Mouse (Mus musculus) cortical plate, adult 2 months (tissue): ENCODE results near the gene Lpp. TPM values are rescaled to one million over a fixed set of nuclear protein-coding genes. Genes with fewer than 3 reads are reported as not detected.

Experiments used
- H3K27ac ChIP-seq: fragments of 200-500 bp; 2 replicates; pipeline ENCODE4 v1.5.1; 2012; ENCODE audit warnings: low read length, control low read depth, inconsistent platforms; ENCODE audit not compliant: insufficient read depth
- H3K4me1 ChIP-seq: fragments of 200-500 bp; 2 replicates; pipeline ENCODE4 v1.6.1; 2011; ENCODE audit warnings: low read length; ENCODE audit not compliant: control insufficient read depth, insufficient read depth
- H3K4me3 ChIP-seq: fragments of 200-500 bp; 2 replicates; pipeline ENCODE4 v1.5.1; 2011; ENCODE audit warnings: mild to moderate bottlenecking, low read length, control low read depth; ENCODE audit not compliant: insufficient read depth
- CTCF ChIP-seq: fragments of 200-500 bp; IDR thresholded peaks from 2 replicates; pipeline ENCODE4 v1.5.1; 2011; ENCODE audit warnings: mild to moderate bottlenecking, control low read depth, low read length; ENCODE audit not compliant: insufficient read depth; ENCODE audit errors: extremely low read depth
- POLR2A ChIP-seq: fragments of 200-500 bp; IDR thresholded peaks from 2 replicates; pipeline ENCODE4 v1.6.1; 2011; ENCODE audit warnings: mild to moderate bottlenecking, low read length, control low read depth; ENCODE audit not compliant: insufficient read depth; ENCODE audit errors: extremely low read depth
- polyA plus RNA-seq: library from polyadenylated mRNA; depleted of rRNA; stranded (reverse); fragments of >200 nt; gene quantifications from 2 replicates; pipeline ENCODE4 v1.2.3, GENCODE M21; 2012

The Lpp gene
- polyA plus RNA-seq, 1 experiment, result 2.5 TPM

GRCm38 (mm10) chr16:24785651-24786050, 392.3 kb downstream of the Lpp start:
- Histone ChIP-seq H3K4me3 (no peak overlapping the region), H3K27ac (no peak overlapping the region), H3K4me1 (no peaks in the 10 kb centered on the region)
- no peak for TF ChIP-seq CTCF
- TF ChIP-seq POLR2A, result no peak

- Histone ChIP-seq H3K27ac (no peak overlapping the region), H3K4me1 (no peaks in the 10 kb centered on the region), H3K4me3 (no peak overlapping the region)
- no peak for TF ChIP-seq CTCF
Measured at GRCm38 (mm10) chr16:24788973-24789372, 395.7 kb downstream of the Lpp start.

GRCm38 (mm10) chr16:24791387-24791786, 398.1 kb downstream of the Lpp start:
- Histone ChIP-seq H3K4me1 (no peaks in the 10 kb centered on the region), H3K4me3 (no peak overlapping the region), H3K27ac (no peak overlapping the region)
- TF ChIP-seq POLR2A (no peak), CTCF (no peak)

DNA sequence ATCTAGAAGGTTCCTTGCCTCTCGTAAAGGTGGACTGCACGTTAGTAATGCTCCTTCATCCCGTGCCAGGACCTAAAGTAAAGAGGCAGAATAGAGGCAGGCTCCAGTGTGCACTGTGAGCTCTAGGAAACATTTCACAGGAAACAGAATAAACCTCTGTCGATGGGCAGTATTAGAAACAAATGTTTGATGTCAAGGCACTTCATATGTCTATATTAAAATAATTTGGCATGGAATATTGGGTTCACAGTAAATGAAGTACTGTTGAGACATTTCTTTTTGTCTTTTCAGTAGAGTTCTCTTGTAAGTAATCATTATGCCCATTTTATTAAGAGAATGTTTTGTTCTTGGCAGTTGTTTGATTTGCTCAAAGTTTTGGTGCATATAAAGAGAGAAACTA, 398.7 kb downstream of the Lpp start:
- no peaks in the 10 kb centered on the region for H3K4me1 ChIP-seq
- no peak overlapping the region for H3K27ac ChIP-seq
- no peak overlapping the region for H3K4me3 ChIP-seq
- TF ChIP-seq POLR2A (no peak), CTCF (no peak)

DNA sequence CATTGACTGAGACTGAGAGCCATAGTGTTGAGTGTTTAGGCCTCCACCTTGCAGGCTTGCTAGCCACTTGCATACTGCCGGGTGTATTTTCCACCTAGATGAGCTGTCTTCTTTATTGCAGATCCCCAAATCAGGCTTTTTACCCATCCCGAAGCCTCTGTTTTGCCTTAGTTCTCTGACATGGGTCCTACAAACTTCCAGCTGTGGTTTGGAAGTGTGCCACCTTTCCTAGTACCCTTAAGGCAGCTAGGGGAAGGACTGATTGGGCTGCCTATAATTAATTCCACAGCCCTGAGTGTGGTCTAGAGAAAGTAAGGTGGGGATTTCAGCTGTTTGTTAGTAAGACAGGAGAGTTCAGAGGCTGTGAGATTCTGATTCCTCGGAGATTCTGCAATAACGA, 399.5 kb downstream of the Lpp start:
- TF ChIP-seq POLR2A, result no peak
- no peak for TF ChIP-seq CTCF
- H3K27ac ChIP-seq, result no peak overlapping the region
- no peak overlapping the region for H3K4me3 ChIP-seq
- H3K4me1 ChIP-seq, result no peaks in the 10 kb centered on the region

GRCm38 (mm10) chr16:24794665-24795064, 401.4 kb downstream of the Lpp start:
- H3K4me1 ChIP-seq, result no peaks in the 10 kb centered on the region
- H3K27ac ChIP-seq, result no peak overlapping the region
- TF ChIP-seq CTCF (no peak), POLR2A (no peak)
- no peak overlapping the region for H3K4me3 ChIP-seq

- Histone ChIP-seq H3K27ac (no peak overlapping the region), H3K4me1 (no peaks in the 10 kb centered on the region), H3K4me3 (no peak overlapping the region)
- TF ChIP-seq CTCF (no peak), POLR2A (no peak)
Measured at GRCm38 (mm10) chr16:24801355-24801754, 408.0 kb downstream of the Lpp start.

- H3K4me1 ChIP-seq, result no peaks in the 10 kb centered on the region
- TF ChIP-seq POLR2A, result no peak
- no peak for TF ChIP-seq CTCF
- H3K27ac ChIP-seq, result no peak overlapping the region
- H3K4me3 ChIP-seq, result no peak overlapping the region
Measured at GRCm38 (mm10) chr16:24801780-24802179, 408.5 kb downstream of the Lpp start.

DNA sequence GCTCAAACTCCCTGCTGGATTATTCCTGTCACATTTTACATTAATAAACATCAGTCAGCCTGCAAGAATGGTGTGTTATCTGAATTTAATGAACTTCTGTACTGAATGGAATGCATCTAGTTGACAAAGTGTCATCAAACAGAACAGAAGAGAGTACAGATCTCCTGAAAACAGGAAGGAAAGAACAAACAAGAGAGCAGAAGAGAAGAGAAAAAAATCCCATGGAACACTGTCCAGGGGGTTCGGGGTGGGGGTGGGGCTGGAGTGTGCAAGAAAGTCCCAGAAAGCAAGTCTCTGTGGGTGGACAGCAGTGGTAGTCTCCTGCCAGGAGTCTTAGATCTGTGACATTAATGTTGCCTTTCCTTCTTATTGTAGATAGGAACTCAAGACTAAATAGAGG, 412.8 kb downstream of the Lpp start:
- TF ChIP-seq POLR2A, result no peak
- TF ChIP-seq CTCF, result no peak
- Histone ChIP-seq H3K27ac (no peak overlapping the region), H3K4me1 (no peaks in the 10 kb centered on the region), H3K4me3 (no peak overlapping the region)

GRCm38 (mm10) chr16:24807565-24807964, 414.3 kb downstream of the Lpp start:
- Histone ChIP-seq H3K27ac (no peak overlapping the region), H3K4me1 (no peaks in the 10 kb centered on the region), H3K4me3 (no peak overlapping the region)
- no peak for TF ChIP-seq CTCF

GRCm38 (mm10) chr16:24809811-24810210, 416.5 kb downstream of the Lpp start:
- H3K4me3 ChIP-seq, result no peak overlapping the region
- H3K4me1 ChIP-seq, result no peaks in the 10 kb centered on the region

More at GRCm38 (mm10) chr16:24809811-24810210, 416.5 kb downstream of the Lpp start:
- H3K27ac ChIP-seq, result no peak overlapping the region
- TF ChIP-seq POLR2A, result no peak
- TF ChIP-seq CTCF, result no peak
